Mouse (Mus musculus): Measurements from ENCODE around the gene Akt1. TPM values are rescaled to one million over a fixed set of nuclear protein-coding genes. Genes with fewer than 3 reads are reported as not detected.

Gene Akt1
- 292 and 299 TPM in 2 replicates for polyA plus RNA-seq (2012; rRNA removed)

GRCm38 (mm10) chr12:112674132-112675011 is at the start of gene Akt1:
Gene Akt1, minus strand, starts transcription at chr12:112674884.

DNA sequence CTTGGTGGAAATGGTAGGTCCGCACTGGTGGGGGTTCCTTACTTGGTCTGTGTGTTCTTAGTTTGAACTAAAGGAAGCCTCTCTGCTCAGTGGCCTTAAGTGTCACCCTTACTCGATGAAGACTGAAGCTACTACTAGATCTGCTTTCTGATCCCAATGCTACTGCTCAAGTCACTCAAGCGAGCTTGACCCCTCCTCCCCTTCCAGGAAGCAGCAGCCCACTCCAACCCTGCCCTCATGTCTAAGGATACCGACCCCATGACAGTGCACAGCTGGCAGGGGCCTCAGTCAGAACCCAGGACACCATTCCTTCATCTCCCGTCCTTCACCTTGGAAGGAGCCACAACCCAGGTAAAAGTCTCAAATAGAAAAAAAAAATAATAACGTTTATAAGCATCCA is 45.5 kb upstream of the Akt1 start, which contains the start of gene Cep170b:
Gene Cep170b (plus strand): TSS at position 240 of the 400 bp plus-strand sequence.

DNA sequence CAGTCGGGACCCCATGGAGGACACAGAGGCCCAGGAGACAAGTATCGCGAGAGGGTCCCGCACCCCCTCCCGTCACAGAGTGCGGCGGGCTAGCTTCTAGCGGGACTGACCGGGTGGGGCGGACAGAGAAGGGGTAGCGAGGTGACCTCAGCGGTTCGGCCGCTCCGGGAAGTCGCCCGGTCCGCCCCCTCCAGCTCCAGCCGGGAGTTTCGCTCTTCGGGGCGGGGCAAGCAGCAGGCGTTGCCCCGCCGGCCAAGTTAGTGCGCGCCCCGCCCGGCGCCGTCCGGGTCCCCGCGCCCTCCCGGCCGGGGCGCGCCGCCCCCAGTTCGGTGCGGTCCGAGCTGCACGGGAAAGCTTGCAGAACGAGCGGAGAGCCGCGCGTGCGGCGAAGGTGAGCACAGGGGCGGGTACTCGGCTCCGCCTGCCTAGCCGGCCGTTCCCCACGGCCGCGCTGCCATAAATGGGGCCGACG is 3.9 kb upstream of the Akt1 start, which contains the start of gene Zbtb42:
Gene Zbtb42 (plus strand): TSS at position 274 of the 472 bp plus-strand sequence.

GRCm38 (mm10) chr12:112644180-112644854 is 30.4 kb downstream of the Akt1 start, which contains the start of gene Siva1:
Gene Siva1, plus strand, starts transcription at chr12:112644679.

GRCm38 (mm10) chr12:112619686-112620353 is 54.9 kb downstream of the Akt1 start, which contains the start of gene Adssl1:
Gene Adssl1, plus strand, starts transcription at chr12:112620045.

Other genes with a start within 250 kb of the Akt1 start
- 0.02 and 0.13 TPM in 2 replicates for gene A530016L24Rik, start 185.4 kb downstream of the Akt1 start, polyA plus RNA-seq (2012; rRNA removed)
- gene Tmem179, start 158.1 kb downstream of the Akt1 start, polyA plus RNA-seq (2012; rRNA removed): 34.9 and 36.2 TPM in 2 replicates
- 11.3 and 13.2 TPM in 2 replicates for gene Inf2, start 86.1 kb downstream of the Akt1 start, polyA plus RNA-seq (2012; rRNA removed)
- 2.8 and 6.9 TPM in 2 replicates for gene Adssl1, start 54.8 kb downstream of the Akt1 start, polyA plus RNA-seq (2012; rRNA removed)
- 86.7 and 92.2 TPM in 2 replicates for gene Siva1, start 30.2 kb downstream of the Akt1 start, polyA plus RNA-seq (2012; rRNA removed)
- gene Zbtb42, start 3.9 kb upstream of the Akt1 start, polyA plus RNA-seq (2012; rRNA removed): 3.1 and 3.5 TPM in 2 replicates
- 42.5 and 49.1 TPM in 2 replicates for gene Cep170b, start 45.6 kb upstream of the Akt1 start, polyA plus RNA-seq (2012; rRNA removed)
- 7.8 and 8.3 TPM in 2 replicates for gene Pld4, start 85.8 kb upstream of the Akt1 start, polyA plus RNA-seq (2012; rRNA removed)
- 1.8 and 3.9 TPM in 2 replicates for gene Ahnak2, start 127.8 kb upstream of the Akt1 start, polyA plus RNA-seq (2012; rRNA removed)
- 10.7 and 11.2 TPM in 2 replicates for gene Clba1, start 134.1 kb upstream of the Akt1 start, polyA plus RNA-seq (2012; rRNA removed)
- 55.2 and 60.5 TPM in 2 replicates for gene Cdca4, start 154.5 kb upstream of the Akt1 start, polyA plus RNA-seq (2012; rRNA removed)
- gene Gpr132, start 193.3 kb upstream of the Akt1 start, polyA plus RNA-seq (2012; rRNA removed): 0.16 and 0.20 TPM in 2 replicates

Data from central nervous system, embryonic 14 days (tissue).